Mouse (Mus musculus) liver, embryonic 13.5 days (tissue): Measurements from ENCODE around the gene Qtrt1. TPM values are rescaled to one million over a fixed set of nuclear protein-coding genes. Genes with fewer than 3 reads are reported as not detected.

Experiments
- ATAC-seq: fragments of 200-750 bp; cut with Nextera tagmentation; 2 replicates; pipeline ENCODE4 v1.8.0; 2017; ENCODE audit warnings: low read depth, mild to moderate bottlenecking, moderate number of reproducible peaks, moderate library complexity
- DNase-seq: peaks from one replicate; pipeline ENCODE4 v3.0.0; 2022
- H3K27ac ChIP-seq: fragments of 300-500 bp; sonication (generic); 2 replicates; pipeline ENCODE4 v1.5.1; 2015; ENCODE audit warnings: moderate library complexity, mild to moderate bottlenecking, inconsistent platforms
- H3K27me3 ChIP-seq: fragments of 300-500 bp; sonication (generic); 2 replicates; pipeline ENCODE4 v1.6.1; 2015; ENCODE audit warnings: mild to moderate bottlenecking, inconsistent platforms
- H3K36me3 ChIP-seq: fragments of 300-500 bp; sonication (generic); 2 replicates; pipeline ENCODE4 v1.6.1; 2015; ENCODE audit warnings: mild to moderate bottlenecking, inconsistent platforms
- H3K4me1 ChIP-seq: fragments of 300-500 bp; sonication (generic); replicated peaks from 2 replicates; pipeline ENCODE4 v1.6.1; 2015; ENCODE audit warnings: inconsistent platforms
- H3K4me2 ChIP-seq: fragments of 300-500 bp; sonication (generic); 2 replicates; pipeline ENCODE4 v1.6.1; 2015; ENCODE audit warnings: inconsistent platforms, mild to moderate bottlenecking, moderate library complexity
- H3K4me3 ChIP-seq: fragments of 300-500 bp; sonication (generic); replicated peaks from 2 replicates; pipeline ENCODE4 v1.5.1; 2015; ENCODE audit warnings: mild to moderate bottlenecking, inconsistent platforms
- H3K9ac ChIP-seq: fragments of 300-500 bp; sonication (generic); 2 replicates; pipeline ENCODE4 v1.6.1; 2015; ENCODE audit warnings: mild to moderate bottlenecking, inconsistent platforms
- H3K9me3 ChIP-seq: fragments of 300-500 bp; sonication (generic); replicated peaks from 2 replicates; pipeline ENCODE4 v1.6.1; 2016; ENCODE audit warnings: inconsistent platforms
- WGBS: fragments of 180-500 bp; shearing (Covaris S2); methylation state at CpG from one replicate; pipeline ENCODE4 v1.1.7; 2015; ENCODE audit not compliant: insufficient replicate concordance; 5-methylcytosine and 5-hydroxymethylcytosine counted together
- polyA plus RNA-seq: library from polyadenylated mRNA; unstranded; fragments of >200 nt; fragmentation: Nextera tagmentation; extraction: Ambion mirVana; gene quantifications from 2 replicates; pipeline ENCODE4 v1.2.1, GENCODE M21; 2015

The Qtrt1 gene
- polyA plus RNA-seq = 24.3 and 28.6 TPM in 2 replicates

GRCm38 (mm10) chr9:21411669-21412550, at the start of gene Qtrt1:
TSS of gene Qtrt1 (plus strand) at chr9:21411837.
- DNase-seq (peak; percentile 86), ATAC-seq (peak; percentile 94)
- Histone ChIP-seq H3K9ac (peak within 1 kb of the TSS; percentile 82), H3K4me3 (peak within 1 kb of the TSS; percentile 81), H3K4me1 (peaks cover 46% of the 10 kb centered on the region), H3K27ac (peak within 1 kb of the TSS; percentile 72), H3K27me3 (no peaks in the 10 kb centered on the region), H3K36me3 (peaks cover 31% of the 10 kb centered on the region), H3K9me3 (no peaks in the 10 kb centered on the region), H3K4me2 (peak within 1 kb of the TSS; percentile 91)
- 1% methylated on average over 53 of the region's 53 CpGs for WGBS

GRCm38 (mm10) chr9:21366541-21367220, 45.0 kb upstream of the Qtrt1 start:
- peak overlapping the region; percentile 90 for H3K4me3 ChIP-seq
- peaks cover 42% of the 10 kb centered on the region for H3K4me1 ChIP-seq
- peak; percentile 11; the same call in 1 of the 2 replicates for ATAC-seq
- 24% methylated on average over 14 of the region's 14 CpGs for WGBS
- peak overlapping the region; percentile 68 for H3K9ac ChIP-seq
- peak overlapping the region; percentile 93 for H3K27ac ChIP-seq
- no peaks in the 10 kb centered on the region for H3K9me3 ChIP-seq
- peak overlapping the region; percentile 72 for H3K4me2 ChIP-seq
- H3K36me3 ChIP-seq = peaks cover 6% of the 10 kb centered on the region; the same call in 1 of the 2 replicates
- peaks cover 14% of the 10 kb centered on the region for H3K27me3 ChIP-seq
- peak; percentile 62 for DNase-seq

- Histone ChIP-seq H3K4me2 (peak within 1 kb of the TSS; percentile 92), H3K9me3 (no peaks in the 10 kb centered on the region), H3K4me1 (peaks cover 45% of the 10 kb centered on the region), H3K4me3 (peak within 1 kb of the TSS; percentile 90), H3K36me3 (peaks cover 15% of the 10 kb centered on the region), H3K9ac (peak within 1 kb of the TSS; percentile 80), H3K27me3 (peaks cover 9% of the 10 kb centered on the region), H3K27ac (peak within 1 kb of the TSS; percentile 93)
- WGBS = 1% methylated on average over 66 of the region's 66 CpGs
- peak; percentile 99 for DNase-seq
- peak; percentile 89 for ATAC-seq
Observed at GRCm38 (mm10) chr9:21367357-21368111, 44.1 kb upstream of the Qtrt1 start, which contains the start of gene Ilf3. TSS of gene Ilf3 (plus strand) at chr9:21367871.

- no peaks in the 10 kb centered on the region for H3K9me3 ChIP-seq
- peak overlapping the region; percentile 80 for H3K9ac ChIP-seq
- peak overlapping the region; percentile 90 for H3K4me3 ChIP-seq
- peak overlapping the region; percentile 92 for H3K4me2 ChIP-seq
- H3K36me3 ChIP-seq = peaks cover 20% of the 10 kb centered on the region
- peak overlapping the region; percentile 81 for H3K27ac ChIP-seq
- under 1% methylated on average over 38 of the region's 38 CpGs for WGBS
- peaks cover 3% of the 10 kb centered on the region; the same call in 1 of the 2 replicates for H3K27me3 ChIP-seq
- peak; percentile 27 for ATAC-seq
- peaks cover 45% of the 10 kb centered on the region for H3K4me1 ChIP-seq
- DNase-seq = peak; percentile 61
Observed at GRCm38 (mm10) chr9:21368131-21368584, 43.5 kb upstream of the Qtrt1 start.

GRCm38 (mm10) chr9:21369080-21369479, 42.6 kb upstream of the Qtrt1 start:
- Histone ChIP-seq H3K9ac (peak overlapping the region; percentile 80), H3K36me3 (peaks cover 25% of the 10 kb centered on the region), H3K9me3 (no peaks in the 10 kb centered on the region), H3K4me1 (peaks cover 45% of the 10 kb centered on the region), H3K4me2 (peak overlapping the region; percentile 92), H3K4me3 (peak overlapping the region; percentile 90), H3K27me3 (peaks cover 2% of the 10 kb centered on the region; the same call in 1 of the 2 replicates), H3K27ac (no peak overlapping the region)
- WGBS = 39% methylated on average over 11 of the region's 11 CpGs
- DNase-seq (no peak), ATAC-seq (no peak)

GRCm38 (mm10) chr9:21370876-21371275, 40.8 kb upstream of the Qtrt1 start:
- WGBS = 53% methylated on average over 2 of the region's 2 CpGs
- H3K4me1 ChIP-seq = peaks cover 50% of the 10 kb centered on the region
- no peak for DNase-seq
- no peak overlapping the region for H3K4me3 ChIP-seq
- H3K9me3 ChIP-seq = no peaks in the 10 kb centered on the region
- peaks cover 31% of the 10 kb centered on the region for H3K36me3 ChIP-seq
- no peak for ATAC-seq
- no peak overlapping the region for H3K27ac ChIP-seq
- no peaks in the 10 kb centered on the region for H3K27me3 ChIP-seq
- no peak overlapping the region for H3K4me2 ChIP-seq
- 0 out of 2 replicates have a peak overlapping the region, but pooled peaks have one; percentile 39 for H3K9ac ChIP-seq

GRCm38 (mm10) chr9:21372508-21372907, 39.1 kb upstream of the Qtrt1 start:
- H3K36me3 ChIP-seq = peaks cover 31% of the 10 kb centered on the region
- 23% methylated on average over 1 of the region's 1 CpGs for whole genome bisulfite sequencing

GRCm38 (mm10) chr9:21379195-21379594, 32.4 kb upstream of the Qtrt1 start:
- 43% methylated on average over 3 of the region's 3 CpGs for WGBS
- ATAC-seq (peak; percentile 76), DNase-seq (peak; percentile 13)
- Histone ChIP-seq H3K9ac (no peak overlapping the region), H3K9me3 (no peaks in the 10 kb centered on the region), H3K4me3 (no peak overlapping the region), H3K27me3 (no peaks in the 10 kb centered on the region), H3K27ac (no peak overlapping the region), H3K4me2 (peak overlapping the region; percentile 28), H3K36me3 (peaks cover 48% of the 10 kb centered on the region), H3K4me1 (peaks cover 78% of the 10 kb centered on the region)

More at GRCm38 (mm10) chr9:21372508-21372907, 39.1 kb upstream of the Qtrt1 start:
- H3K9ac ChIP-seq = no peak overlapping the region
- DNase-seq (no peak), ATAC-seq (no peak)
- H3K27ac ChIP-seq = no peak overlapping the region
- no peaks in the 10 kb centered on the region for H3K9me3 ChIP-seq
- no peak overlapping the region for H3K4me3 ChIP-seq
- no peaks in the 10 kb centered on the region for H3K27me3 ChIP-seq
- no peak overlapping the region for H3K4me2 ChIP-seq
- H3K4me1 ChIP-seq = peaks cover 48% of the 10 kb centered on the region

- Histone ChIP-seq H3K27me3 (no peaks in the 10 kb centered on the region), H3K9ac (no peak overlapping the region), H3K4me2 (no peak overlapping the region), H3K4me3 (no peak overlapping the region), H3K4me1 (peaks cover 87% of the 10 kb centered on the region), H3K27ac (no peak overlapping the region), H3K36me3 (peaks cover 42% of the 10 kb centered on the region), H3K9me3 (no peaks in the 10 kb centered on the region)
- ATAC-seq (no peak), DNase-seq (no peak)
Observed at GRCm38 (mm10) chr9:21380868-21381267, 30.8 kb upstream of the Qtrt1 start.

- H3K27ac ChIP-seq = 0 out of 2 replicates have a peak overlapping the region, but pooled peaks have one; percentile 2
- no peaks in the 10 kb centered on the region for H3K27me3 ChIP-seq
- 0 out of 2 replicates have a peak overlapping the region, but pooled peaks have one; percentile 3 for H3K9ac ChIP-seq
- peaks cover 51% of the 10 kb centered on the region for H3K36me3 ChIP-seq
- no peaks in the 10 kb centered on the region for H3K9me3 ChIP-seq
- H3K4me3 ChIP-seq = no peak overlapping the region
- no peak for DNase-seq
- no peak overlapping the region for H3K4me2 ChIP-seq
- peak; percentile 57 for ATAC-seq
- H3K4me1 ChIP-seq = peaks cover 74% of the 10 kb centered on the region
Observed at GRCm38 (mm10) chr9:21383966-21384365, 27.7 kb upstream of the Qtrt1 start.
